Mouse (Mus musculus): ENCODE measurements around the gene Gsk3a.

Gsk3a gene

GRCm38 (mm10) chr7:25248846-25249313, 11.2 kb upstream of the Gsk3a start:
- DNase-seq = peak; percentile 68

DNA sequence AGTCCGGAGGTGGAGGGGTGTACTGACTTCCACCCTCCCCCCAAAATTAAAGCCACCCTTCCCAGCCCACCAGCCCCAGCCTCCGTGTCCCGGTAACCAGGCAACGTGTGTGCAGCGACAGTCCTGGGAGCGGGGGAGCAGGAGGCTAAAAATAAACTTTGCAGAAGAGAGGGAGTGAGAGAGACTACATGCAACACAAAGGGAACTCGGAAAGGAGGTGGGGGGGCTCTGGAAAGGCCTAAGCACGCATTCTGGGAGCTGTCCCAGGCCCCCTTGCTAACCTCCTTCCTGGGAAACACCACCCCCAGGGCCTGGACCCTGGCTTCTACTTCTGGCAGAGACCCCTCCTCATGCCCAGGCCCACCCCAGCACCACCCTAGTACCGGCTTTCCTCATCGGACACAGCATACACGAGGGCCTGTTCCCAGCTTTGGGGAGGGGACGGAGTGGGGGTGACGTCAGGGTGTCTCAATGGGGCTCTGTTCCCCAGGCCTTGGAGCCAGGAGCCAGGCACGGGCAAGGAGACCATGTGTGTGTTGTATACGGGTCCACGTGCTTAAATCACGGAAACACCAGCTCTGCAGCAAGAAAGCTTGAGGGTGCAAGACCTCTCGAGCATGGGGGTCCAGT, 10.5 kb upstream of the Gsk3a start:
- DNase-seq = peak; percentile 67

GRCm38 (mm10) chr7:25247498-25247897, 9.8 kb upstream of the Gsk3a start:
- no peak for DNase-seq

DNA sequence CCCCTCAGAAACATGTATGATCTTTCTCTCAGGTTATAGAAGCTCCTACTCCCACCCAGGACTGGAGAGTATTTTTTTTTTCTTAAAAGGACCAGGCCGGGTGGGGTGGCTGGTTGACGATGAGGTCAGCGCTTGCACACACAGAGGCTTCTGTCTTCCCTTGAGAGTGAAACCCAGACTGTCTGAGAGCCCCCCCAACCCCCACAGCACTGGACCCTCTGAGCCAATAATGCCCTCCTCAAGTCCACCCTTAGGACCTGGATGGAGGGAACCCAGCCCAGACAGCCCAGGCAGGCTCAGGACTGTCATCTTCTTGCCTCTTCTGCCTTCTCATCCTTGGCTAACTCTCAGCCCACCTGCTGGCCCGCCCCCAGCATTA, 9.1 kb upstream of the Gsk3a start:
- peak; percentile 38 for DNase-seq

- peak; percentile 74 for DNase-seq
Measured at GRCm38 (mm10) chr7:25246079-25246758, 8.6 kb upstream of the Gsk3a start.

- DNase-seq = no peak
Measured at GRCm38 (mm10) chr7:25244562-25245369, 7.1 kb upstream of the Gsk3a start.

GRCm38 (mm10) chr7:25243361-25243760, 5.7 kb upstream of the Gsk3a start:
- DNase-seq = no peak

DNA sequence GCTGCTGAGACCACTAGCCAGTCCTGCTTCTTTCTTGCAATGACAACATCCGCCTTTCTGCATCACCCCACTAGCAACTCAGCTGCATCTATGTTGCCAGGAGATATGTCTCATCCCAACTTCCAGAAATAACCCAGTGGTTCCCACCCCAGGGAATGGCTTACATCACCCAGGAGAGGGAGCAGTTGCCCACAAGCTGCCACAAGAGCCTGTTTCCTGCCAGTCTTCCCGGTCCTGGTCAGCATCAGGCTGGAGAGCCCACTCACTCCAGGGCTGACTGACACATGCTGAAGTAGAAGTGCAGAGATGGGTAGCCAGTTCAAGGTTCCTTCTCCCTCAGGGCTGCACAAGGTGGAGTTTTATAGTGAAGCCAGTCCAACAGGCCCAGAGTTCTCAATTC, 3.4 kb upstream of the Gsk3a start:
- DNase-seq = peak; percentile 74

DNA sequence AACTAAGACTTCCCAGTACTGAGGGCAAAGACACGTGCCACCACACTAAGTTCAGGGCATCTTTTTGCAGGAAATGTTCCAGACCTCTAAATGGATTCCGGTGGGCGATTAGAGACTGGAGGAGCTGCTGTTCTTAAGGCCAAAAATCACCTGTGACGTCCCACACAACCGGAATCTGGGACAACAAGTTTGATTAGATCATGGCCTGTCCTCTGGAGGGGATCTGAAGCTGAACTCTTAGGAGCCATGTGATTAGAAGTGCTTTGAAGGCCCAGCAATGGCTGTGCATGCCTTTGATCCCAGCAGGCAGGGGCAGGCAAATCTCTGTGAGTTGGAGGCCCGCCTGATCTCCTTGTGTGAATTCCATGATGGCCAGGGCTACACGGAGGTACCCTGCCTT, 3.0 kb upstream of the Gsk3a start:
- DNase-seq = no peak

DNA sequence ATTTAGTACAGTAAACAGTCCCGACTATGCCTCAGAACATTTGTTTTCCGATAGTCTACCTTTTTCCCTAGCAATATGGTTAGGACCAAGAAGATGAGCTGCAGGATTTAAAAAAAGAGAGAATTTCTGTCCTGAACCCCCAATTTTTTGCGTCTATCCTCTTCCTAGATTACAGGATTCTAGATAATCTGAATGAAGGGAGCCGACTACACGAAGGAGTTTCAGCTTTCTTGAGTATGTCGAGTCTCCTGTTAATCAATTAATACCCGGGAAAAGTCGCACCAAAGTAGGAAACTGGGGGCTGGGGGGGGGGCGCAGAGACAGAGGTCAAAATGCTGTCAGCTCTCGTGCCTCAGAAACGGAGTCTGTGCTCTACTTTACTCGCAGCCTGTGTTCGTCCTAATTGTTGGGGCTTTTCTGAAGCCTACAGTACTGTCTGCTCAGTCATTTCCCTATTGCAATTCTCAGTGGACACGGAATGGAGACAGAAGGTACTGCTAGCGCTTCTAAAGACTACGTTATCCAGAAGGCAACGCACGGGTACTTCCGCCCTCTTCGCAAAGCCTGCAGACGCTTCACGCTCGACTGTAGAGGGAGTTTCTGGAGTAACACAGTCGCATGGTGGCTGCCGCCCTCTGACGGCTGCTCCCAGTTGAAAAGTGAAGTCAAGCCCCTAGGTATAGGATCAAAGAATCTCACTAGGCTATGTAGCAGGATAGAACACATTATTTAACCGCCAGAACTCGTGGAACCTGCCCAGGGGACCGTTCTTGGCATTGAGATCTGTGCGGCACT, 1.4 kb upstream of the Gsk3a start:
- peak; percentile 91 for DNase-seq

DNA sequence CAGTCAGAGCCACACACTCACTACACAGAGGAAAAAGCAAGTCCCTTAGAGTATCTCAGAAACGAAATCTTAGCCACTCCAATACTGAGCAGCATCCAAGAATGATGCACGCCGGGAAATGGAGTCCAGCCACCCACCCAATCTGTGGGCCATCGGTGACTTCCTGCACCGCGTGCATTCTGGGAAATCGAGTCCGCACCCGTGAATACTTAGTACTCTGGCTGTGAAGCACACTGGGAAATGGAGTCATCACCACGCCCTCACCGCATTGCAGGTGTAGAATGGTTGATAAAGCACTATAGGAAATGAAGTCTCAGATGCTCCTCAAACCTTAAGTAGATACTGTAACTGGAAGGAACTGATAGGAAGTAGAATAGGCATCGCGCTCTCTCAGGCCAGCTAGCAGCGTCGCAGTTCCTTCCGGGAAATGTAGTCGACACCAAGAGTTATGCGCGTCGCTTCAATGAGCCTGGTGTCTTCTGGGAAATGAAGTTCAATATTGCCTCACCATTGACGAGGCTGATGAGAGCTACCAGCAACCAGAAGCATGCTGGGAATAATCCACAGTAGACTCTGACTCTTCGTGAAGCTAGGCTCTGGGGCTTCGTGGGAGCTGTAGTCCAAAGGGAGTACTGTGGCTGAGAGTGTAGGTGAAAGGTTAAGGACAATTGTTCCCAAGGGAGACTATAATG, 510 bp upstream of the Gsk3a start:
- peak; percentile 95 for DNase-seq

GRCm38 (mm10) chr7:25235526-25235925, 2.1 kb downstream of the Gsk3a start:
- DNase-seq = no peak

DNA sequence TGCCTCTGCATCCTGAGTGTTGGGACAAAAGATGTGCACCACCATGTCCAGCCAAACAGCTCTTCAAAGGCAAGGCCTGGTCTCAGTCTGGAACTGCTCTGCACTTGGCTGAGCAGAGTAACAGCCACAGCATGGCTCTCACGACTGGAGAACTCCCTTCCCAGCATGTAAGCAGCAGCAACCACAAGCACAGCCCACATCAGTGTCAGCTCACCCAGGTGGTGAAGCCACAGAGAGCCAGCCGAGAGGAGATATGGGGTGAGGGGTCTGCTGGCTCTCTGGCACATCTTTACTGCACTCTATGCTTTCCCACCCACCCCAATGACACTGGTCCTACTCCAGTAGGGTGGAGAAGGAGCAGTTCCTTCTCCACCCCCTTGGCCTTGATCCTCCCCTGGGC, 4.6 kb downstream of the Gsk3a start:
- DNase-seq = peak; percentile 4

GRCm38 (mm10) chr7:25232101-25232648, 5.5 kb downstream of the Gsk3a start:
- peak; percentile 3 for DNase-seq

DNA sequence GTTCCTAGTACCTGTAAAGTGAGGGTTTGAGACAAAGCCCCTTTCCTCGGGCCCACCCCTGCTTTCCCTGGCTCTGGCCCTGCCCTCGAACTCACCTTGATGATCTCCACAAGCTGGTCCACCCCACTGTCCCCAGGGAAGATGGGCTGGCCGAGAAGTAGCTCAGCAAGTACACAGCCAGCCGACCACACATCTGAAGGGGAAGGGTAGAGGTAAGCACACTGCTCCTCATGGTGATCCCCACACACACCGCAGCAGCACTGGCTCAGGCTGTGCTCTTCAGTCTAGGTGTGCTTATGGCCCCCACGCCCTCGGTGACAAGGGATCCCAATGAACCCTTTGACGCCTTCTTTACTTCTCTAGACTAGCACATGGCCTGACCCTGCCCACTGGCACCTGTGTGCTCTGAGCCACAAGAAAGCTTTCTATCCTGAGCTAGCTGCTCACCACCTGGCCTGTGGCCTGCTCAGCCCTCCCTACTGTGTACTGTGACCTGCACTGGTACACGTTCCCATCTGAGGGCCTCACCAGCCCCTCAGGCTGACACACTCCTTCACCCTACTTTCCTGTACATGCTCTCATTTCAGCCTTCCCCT, 6.9 kb downstream of the Gsk3a start:
- peak; percentile 4 for DNase-seq

- no peak for DNase-seq
Measured at GRCm38 (mm10) chr7:25227523-25228300, 9.9 kb downstream of the Gsk3a start.

DNA sequence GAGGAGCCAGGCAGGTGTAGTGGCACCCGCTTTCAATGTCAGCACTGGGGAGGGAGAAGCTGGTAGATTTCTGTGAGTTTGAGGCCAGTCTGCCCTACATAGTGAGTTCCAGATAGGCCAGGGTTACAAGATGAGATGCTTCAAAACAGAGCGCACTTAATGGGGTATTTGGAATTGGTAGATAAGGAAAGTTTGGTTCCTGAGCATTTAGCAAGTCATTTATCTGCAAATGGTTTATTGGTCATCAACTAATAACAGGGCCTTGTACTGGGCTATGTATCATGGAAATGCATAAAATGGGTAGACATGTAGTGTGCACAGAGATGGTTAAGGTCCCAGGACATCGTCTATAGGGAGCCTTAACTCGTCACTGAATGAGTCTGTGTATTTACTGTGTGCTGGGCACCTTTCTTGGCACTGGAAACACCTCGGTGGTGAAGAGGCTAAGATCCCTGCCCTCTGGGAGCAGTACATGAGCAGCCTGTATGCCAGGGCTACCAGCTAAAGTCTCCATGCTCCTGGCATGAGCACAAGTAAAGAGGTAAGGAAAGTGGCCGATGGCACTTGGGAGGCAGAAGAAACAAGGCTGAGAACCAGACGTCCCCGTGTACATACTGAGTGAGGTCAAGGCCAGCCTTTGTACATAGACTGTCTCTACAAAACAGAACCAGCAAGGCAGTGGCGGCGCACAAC, 15.2 kb downstream of the Gsk3a start:
- DNase-seq = no peak

DNA sequence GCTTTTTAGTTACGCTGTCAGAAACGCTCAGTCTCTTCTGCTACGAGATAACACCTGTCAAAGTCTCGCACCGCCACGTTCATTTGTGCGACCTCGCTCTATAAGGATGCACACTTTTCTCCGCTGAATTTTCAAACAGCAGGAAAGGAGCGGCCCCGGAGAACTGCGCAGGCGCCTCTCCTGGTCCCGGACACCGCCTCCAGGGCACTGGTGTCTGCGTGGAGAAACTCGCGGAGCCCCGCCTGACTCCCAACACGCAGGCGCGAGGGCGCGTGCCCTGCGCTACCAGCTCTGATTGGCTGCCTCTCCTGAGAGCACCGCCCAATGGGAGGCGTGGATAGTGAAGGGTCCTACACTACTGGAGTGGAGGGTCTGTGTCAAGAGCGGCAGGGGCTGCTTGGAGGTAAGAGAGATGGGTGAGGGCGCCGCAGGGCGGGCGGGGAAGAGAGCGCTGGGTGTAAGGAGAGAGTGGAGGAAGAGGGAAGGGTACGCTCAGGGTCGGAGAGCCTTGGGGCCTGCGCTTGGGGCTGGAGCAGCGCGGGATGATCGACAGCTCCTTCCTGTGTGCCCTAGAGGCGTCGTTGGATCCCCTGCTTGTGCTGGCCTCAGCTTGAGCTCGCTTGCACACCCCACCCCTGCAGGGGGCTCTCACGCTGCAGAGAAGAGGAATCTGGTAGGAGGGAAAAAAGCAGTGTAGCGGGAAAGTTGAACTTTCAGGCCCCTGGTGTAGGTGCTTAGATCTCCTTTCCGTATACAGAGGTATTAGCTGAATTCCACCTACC, 16.4 kb downstream of the Gsk3a start, which contains the start of gene Zfp526:
TSS of gene Zfp526 (plus strand) at position 324 of the 782 bp plus-strand sequence.
- DNase-seq = peak; percentile 98

GRCm38 (mm10) chr7:25220457-25221101, 17.1 kb downstream of the Gsk3a start, which contains the start of gene Dedd2:
TSS of gene Dedd2 (minus strand) at chr7:25220615.
- no peak for DNase-seq
